Mouse (Mus musculus): Measurements from ENCODE around the gene Atoh8.

- TF ChIP-seq EP300 (IDR thresholded peaks at IDR 0.05; ENCODE audit: low read depth): no peak
- TF ChIP-seq CTCF (IDR thresholded peaks at IDR 0.05; ENCODE audit: low read depth): no peak; the same call in 1 of the 2 replicates
These were observed 842 bp downstream of the Atoh8 start for GRCm38 (mm10) chr6:72234372-72235097.
